Mouse (Mus musculus): ENCODE results near the gene Rasgrp1.

- TF ChIP-seq CTCF (IDR thresholded peaks at IDR 0.05; ENCODE audit: low read depth): peak; percentile 41
- TF ChIP-seq EP300 (IDR thresholded peaks at IDR 0.05; ENCODE audit: low read depth): no peak
These were observed 11.2 kb downstream of the Rasgrp1 start for GRCm38 (mm10) chr2:117331634-117332033.
